Mouse (Mus musculus): ENCODE measurements at regions not wholly inside any gene's neighbourhood (a gene's known extent, or its start where the extent isn't known, plus 50 kb on each side); places are given as distances from the start of the nearest gene placed in this dataset.

DNA sequence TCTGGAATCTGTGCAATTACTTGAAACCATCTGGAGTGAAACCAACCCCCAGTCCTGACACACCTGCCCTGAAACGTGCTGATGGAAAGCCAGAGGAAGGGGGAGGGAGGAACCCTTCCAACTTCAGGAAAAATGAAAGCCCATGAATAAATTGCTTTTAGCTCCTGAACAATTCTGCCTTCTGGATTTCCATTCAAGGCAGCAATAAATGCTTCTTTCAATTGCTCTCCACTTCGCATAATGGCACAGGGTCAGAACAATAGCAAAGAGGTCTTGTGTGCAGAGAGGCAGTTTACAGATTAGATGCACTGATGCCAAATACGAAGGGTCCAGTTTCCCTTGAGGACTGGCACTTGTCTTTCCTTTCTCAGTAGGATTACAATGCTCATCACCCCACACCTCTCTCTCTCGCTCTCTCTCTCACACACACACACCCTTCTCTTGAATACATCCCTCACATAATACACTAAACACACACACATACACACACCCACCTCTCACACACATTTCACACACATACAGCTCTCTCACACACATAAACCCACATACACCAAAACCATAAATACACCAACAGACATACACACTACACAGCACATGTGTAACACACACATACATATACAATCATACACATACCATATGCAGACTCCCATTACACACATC is 389.3 kb upstream of the Got2 start:
- TF ChIP-seq CTCF (IDR thresholded peaks at IDR 0.05; ENCODE audit: borderline replicate concordance, extremely low read depth, insufficient read depth, insufficient read length) = no peak
- TF ChIP-seq POLR2A (IDR thresholded peaks at IDR 0.05; ENCODE audit: borderline replicate concordance, extremely low read depth, insufficient read depth, insufficient read length, poor library complexity, severe bottlenecking) = no peak

Measured in brain, embryonic 14.5 days (tissue).